Mouse (Mus musculus) stomach, postnatal 0 days (tissue): ENCODE data around the gene Pigh. TPM values are rescaled to one million over a fixed set of nuclear protein-coding genes. Genes with fewer than 3 reads are reported as not detected.

ENCODE experiments used
- ATAC-seq: fragments of 200-750 bp; cut with Nextera tagmentation; 2 replicates; pipeline ENCODE4 v1.8.0; 2017; ENCODE audit not compliant: low FRiP score, low TSS enrichment
- DNase-seq: peaks from one replicate; pipeline ENCODE4 v3.0.0-alpha.2; 2016; ENCODE audit warnings: low spot score
- H3K27ac ChIP-seq: fragments of 300-500 bp; sonication (generic); replicated peaks from 2 replicates; pipeline ENCODE4 v1.5.1; 2014; ENCODE audit warnings: mild to moderate bottlenecking, control low read depth
- H3K27me3 ChIP-seq: fragments of 300-500 bp; sonication (generic); 2 replicates; pipeline ENCODE4 v1.6.1; 2014; ENCODE audit warnings: low read length; ENCODE audit not compliant: control insufficient read depth, insufficient read depth
- H3K36me3 ChIP-seq: fragments of 300-500 bp; sonication (generic); 2 replicates; pipeline ENCODE4 v1.6.1; 2014; ENCODE audit warnings: low read length, mixed read lengths; ENCODE audit not compliant: control insufficient read depth, insufficient read depth
- H3K4me1 ChIP-seq: fragments of 300-500 bp; sonication (generic); replicated peaks from 2 replicates; pipeline ENCODE4 v1.6.1; 2014; ENCODE audit warnings: antibody characterized with exemption; ENCODE audit not compliant: control insufficient read depth, insufficient read depth
- H3K4me2 ChIP-seq: fragments of 300-500 bp; sonication (generic); replicated peaks from 2 replicates; pipeline ENCODE4 v1.6.1; 2014; ENCODE audit warnings: low read depth, mild to moderate bottlenecking, control low read depth, moderate library complexity
- H3K4me3 ChIP-seq: fragments of 300-500 bp; sonication (generic); 2 replicates; pipeline ENCODE4 v1.5.1; 2014; ENCODE audit warnings: low read depth, low read length, control low read depth
- H3K9ac ChIP-seq: fragments of 300-500 bp; sonication (generic); 2 replicates; pipeline ENCODE4 v1.6.1; 2014; ENCODE audit warnings: mild to moderate bottlenecking, low read length, control low read depth, mixed read lengths
- H3K9me3 ChIP-seq: fragments of 300-500 bp; sonication (generic); 2 replicates; pipeline ENCODE4 v1.6.1; 2016; ENCODE audit warnings: low read length; ENCODE audit not compliant: control insufficient read depth
- CTCF ChIP-seq: IDR thresholded peaks from 2 replicates; pipeline ENCODE4 v1.5.1; 2016; ENCODE audit warnings: antibody characterized with exemption, low read depth, mild to moderate bottlenecking, moderate library complexity
- EP300 ChIP-seq: optimal IDR thresholded peaks from 2 replicates; pipeline ENCODE3; 2016; ENCODE audit warnings: antibody characterized with exemption
- WGBS: fragments of 180-500 bp; shearing (Covaris S2); extraction: QIAGEN DNeasy Blood & Tissue Kit; methylation state at CpG from one replicate; pipeline ENCODE4 v1.1.7; 2014; 5-methylcytosine and 5-hydroxymethylcytosine counted together
- polyA plus RNA-seq: library from polyadenylated mRNA; unstranded; fragments of >200 nt; fragmentation: Nextera tagmentation; extraction: Ambion mirVana; gene quantifications from 2 replicates; pipeline ENCODE4 v1.2.1, GENCODE M21; 2015

Pigh gene
- polyA plus RNA-seq, 1 experiment from 2014 or later = 18.8 TPM

- WGBS = 88% methylated on average over 2 of the region's 2 CpGs
- Histone ChIP-seq H3K27me3 (no peaks in the 10 kb centered on the region), H3K4me3 (no peak overlapping the region), H3K4me2 (no peak overlapping the region), H3K27ac (peak overlapping the region; percentile 13; the same call in 1 of the 2 replicates), H3K9me3 (no peaks in the 10 kb centered on the region), H3K36me3 (no peaks in the 10 kb centered on the region; the same call in 1 of the 2 replicates), H3K9ac (no peak overlapping the region), H3K4me1 (no peaks in the 10 kb centered on the region)
- ATAC-seq (no peak), DNase-seq (no peak)
- no peak for TF ChIP-seq EP300
- no peak for TF ChIP-seq CTCF
These were observed 39.6 kb downstream of the Pigh start for GRCm38 (mm10) chr12:79049807-79050206.

DNA sequence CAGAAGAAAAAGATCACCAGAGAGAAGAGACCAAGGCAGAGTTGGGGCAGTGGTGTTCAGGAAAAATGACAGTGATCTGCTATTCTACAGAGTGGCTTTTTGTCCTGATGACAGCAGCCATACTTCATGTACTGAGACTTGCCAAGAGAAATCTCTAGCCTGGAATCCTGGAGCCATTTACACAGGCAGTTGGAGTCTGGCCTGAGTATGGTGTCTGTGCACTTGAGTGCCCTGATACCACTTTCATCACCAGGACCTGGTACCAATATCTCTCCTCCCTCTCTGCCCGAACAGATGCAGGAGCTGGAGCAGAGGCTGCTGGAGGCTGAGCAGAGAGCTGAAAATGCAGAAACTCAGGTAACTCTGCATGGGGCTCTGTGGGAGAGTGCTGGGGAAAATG is 40.6 kb downstream of the Pigh start:
- no peak for ATAC-seq
- no peaks in the 10 kb centered on the region for H3K4me1 ChIP-seq
- H3K27ac ChIP-seq = no peak overlapping the region
- DNase-seq = no peak
- no peak for TF ChIP-seq EP300
- TF ChIP-seq CTCF = no peak
- no peak overlapping the region for H3K9ac ChIP-seq
- no peaks in the 10 kb centered on the region for H3K36me3 ChIP-seq
- H3K9me3 ChIP-seq = no peaks in the 10 kb centered on the region
- no peak overlapping the region for H3K4me3 ChIP-seq
- no peaks in the 10 kb centered on the region for H3K27me3 ChIP-seq
- 79% methylated on average over 1 of the region's 1 CpGs for WGBS
- H3K4me2 ChIP-seq = no peak overlapping the region

DNA sequence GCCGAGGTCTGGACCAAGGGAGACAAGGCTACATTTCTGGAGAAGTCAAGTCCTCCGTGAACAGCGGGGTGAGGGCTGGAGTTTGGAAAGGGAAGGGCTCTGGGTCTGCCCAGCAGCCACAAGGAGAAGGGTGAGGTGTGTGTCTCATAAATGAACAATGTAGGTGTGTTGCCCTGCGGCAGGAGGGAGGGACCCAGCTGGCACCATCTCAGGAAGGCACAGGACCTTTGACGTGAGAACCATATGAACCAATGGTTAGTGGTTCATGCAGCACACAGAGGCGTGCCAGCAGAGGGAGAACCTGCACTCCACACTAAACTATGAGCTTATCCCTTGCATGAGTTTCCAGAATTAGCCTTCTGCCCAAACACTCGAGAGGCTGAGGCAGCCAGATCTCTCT is 42.2 kb downstream of the Pigh start:
- Histone ChIP-seq H3K9ac (no peak overlapping the region), H3K9me3 (no peaks in the 10 kb centered on the region), H3K36me3 (no peaks in the 10 kb centered on the region), H3K4me1 (no peaks in the 10 kb centered on the region), H3K4me3 (no peak overlapping the region), H3K27me3 (no peaks in the 10 kb centered on the region), H3K4me2 (no peak overlapping the region), H3K27ac (peak overlapping the region; percentile 69)
- TF ChIP-seq EP300 (no peak), CTCF (peak; percentile 41)
- ATAC-seq (peak; percentile 83), DNase-seq (peak; percentile 66)
- WGBS = 65% methylated on average over 7 of the region's 7 CpGs

DNA sequence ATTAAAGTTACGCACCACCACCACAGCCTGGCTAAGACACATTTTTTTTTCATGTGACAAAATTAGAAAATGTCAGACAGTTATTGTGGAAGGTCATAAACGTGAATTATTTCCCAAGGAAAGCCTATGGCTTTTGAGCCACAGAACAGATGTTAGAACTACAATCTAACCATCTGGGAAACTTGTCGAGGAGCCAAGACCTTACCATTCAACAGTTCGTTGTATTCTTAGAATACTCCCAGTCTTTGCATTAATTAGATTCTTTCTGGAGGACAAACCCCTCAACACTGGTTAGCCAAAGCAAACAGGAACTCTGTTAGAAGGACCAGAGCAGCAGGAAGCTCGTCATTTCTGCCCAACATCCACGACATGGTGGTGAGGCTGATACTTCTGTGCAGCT is 43.3 kb downstream of the Pigh start:
- Histone ChIP-seq H3K36me3 (no peaks in the 10 kb centered on the region), H3K9ac (no peak overlapping the region), H3K4me3 (no peak overlapping the region), H3K27me3 (no peaks in the 10 kb centered on the region), H3K4me1 (no peaks in the 10 kb centered on the region), H3K27ac (peak overlapping the region; percentile 69), H3K4me2 (no peak overlapping the region), H3K9me3 (no peaks in the 10 kb centered on the region)
- DNase-seq (no peak), ATAC-seq (no peak)
- 58% methylated on average over 6 of the region's 6 CpGs for WGBS
- TF ChIP-seq CTCF (no peak), EP300 (no peak)

- Histone ChIP-seq H3K27me3 (no peaks in the 10 kb centered on the region), H3K4me1 (no peaks in the 10 kb centered on the region), H3K36me3 (no peaks in the 10 kb centered on the region), H3K4me2 (no peak overlapping the region), H3K4me3 (no peak overlapping the region), H3K9ac (no peak overlapping the region), H3K9me3 (no peaks in the 10 kb centered on the region), H3K27ac (no peak overlapping the region)
- no peak for ATAC-seq
- TF ChIP-seq CTCF (no peak), EP300 (no peak)
- DNase-seq = no peak
- WGBS = 76% methylated on average over 8 of the region's 8 CpGs
These were observed 44.8 kb downstream of the Pigh start for GRCm38 (mm10) chr12:79044668-79045067.

GRCm38 (mm10) chr12:79041436-79041835 is 48.0 kb downstream of the Pigh start:
- TF ChIP-seq EP300 (peak; percentile 49), CTCF (no peak)
- Histone ChIP-seq H3K4me1 (no peaks in the 10 kb centered on the region), H3K36me3 (no peaks in the 10 kb centered on the region), H3K27ac (peak overlapping the region; percentile 75), H3K9me3 (no peaks in the 10 kb centered on the region), H3K9ac (no peak overlapping the region), H3K4me2 (no peak overlapping the region), H3K4me3 (no peak overlapping the region), H3K27me3 (no peaks in the 10 kb centered on the region)
- DNase-seq = peak; percentile 28
- peak; percentile 90 for ATAC-seq
